Mouse (Mus musculus): ENCODE measurements around the gene A030014E15Rik.
"Not testable (repeated sequence)": the region's sequence is repeated elsewhere in the genome, so short reads cannot be mapped to it uniquely, and the experiment has no call there.

Gene A030014E15Rik

GRCm38 (mm10) chr1:82924650-82925049 is at the start of gene A030014E15Rik:
Gene A030014E15Rik (plus strand): TSS chr1:82924917.
- DNase-seq (ENCODE audit: extremely low spot score, low read depth, low spot score), result no peak

GRCm38 (mm10) chr1:82879172-82879571 is 45.5 kb upstream of the A030014E15Rik start:
- no peak for DNase-seq (ENCODE audit: extremely low spot score, low read depth, low spot score)

GRCm38 (mm10) chr1:82880196-82880595 is 44.5 kb upstream of the A030014E15Rik start:
- no peak for DNase-seq (ENCODE audit: extremely low spot score, low read depth, low spot score)

- DNase-seq (ENCODE audit: extremely low spot score, low read depth, low spot score), result no peak
These were observed 31.4 kb upstream of the A030014E15Rik start for GRCm38 (mm10) chr1:82893269-82893668.

- no peak for DNase-seq (ENCODE audit: extremely low spot score, low read depth, low spot score)
These were observed 24.1 kb upstream of the A030014E15Rik start for GRCm38 (mm10) chr1:82900567-82900966.

GRCm38 (mm10) chr1:82901201-82901600 is 23.5 kb upstream of the A030014E15Rik start:
- no peak for DNase-seq (ENCODE audit: extremely low spot score, low read depth, low spot score)

- no peak for DNase-seq (ENCODE audit: extremely low spot score, low read depth, low spot score)
These were observed 18.8 kb upstream of the A030014E15Rik start for GRCm38 (mm10) chr1:82905886-82906285.

GRCm38 (mm10) chr1:82913025-82913424 is 11.7 kb upstream of the A030014E15Rik start, which contains the start of gene A030005L19Rik:
Gene A030005L19Rik (plus strand): TSS chr1:82913325.
- no peak for DNase-seq (ENCODE audit: extremely low spot score, low read depth, low spot score)

GRCm38 (mm10) chr1:82913434-82913833 is 11.3 kb upstream of the A030014E15Rik start:
- DNase-seq (ENCODE audit: extremely low spot score, low read depth, low spot score), result not testable (repeated sequence)

GRCm38 (mm10) chr1:82930558-82930957 is 5.8 kb downstream of the A030014E15Rik start:
- DNase-seq (ENCODE audit: extremely low spot score, low read depth, low spot score), result not testable (repeated sequence)

GRCm38 (mm10) chr1:82931326-82931725 is 6.6 kb downstream of the A030014E15Rik start, which contains the start of gene Gm6217:
Gene Gm6217 (minus strand): TSS chr1:82931399.
- DNase-seq (ENCODE audit: extremely low spot score, low read depth, low spot score), result not testable (repeated sequence)

GRCm38 (mm10) chr1:82938666-82939065 is 13.9 kb downstream of the A030014E15Rik start:
- DNase-seq (ENCODE audit: extremely low spot score, low read depth, low spot score), result no peak

GRCm38 (mm10) chr1:82942505-82942904 is 17.8 kb downstream of the A030014E15Rik start:
- DNase-seq (ENCODE audit: extremely low spot score, low read depth, low spot score), result not testable (repeated sequence)

GRCm38 (mm10) chr1:82943295-82943694 is 18.6 kb downstream of the A030014E15Rik start, which contains the start of gene A030003K21Rik:
Gene A030003K21Rik (minus strand): TSS chr1:82943388.
- not testable (repeated sequence) for DNase-seq (ENCODE audit: extremely low spot score, low read depth, low spot score)

GRCm38 (mm10) chr1:82946029-82946428 is 21.3 kb downstream of the A030014E15Rik start:
- not testable (repeated sequence) for DNase-seq (ENCODE audit: extremely low spot score, low read depth, low spot score)

- DNase-seq (ENCODE audit: extremely low spot score, low read depth, low spot score), result no peak
These were observed 23.9 kb downstream of the A030014E15Rik start for GRCm38 (mm10) chr1:82948601-82949000.

- DNase-seq (ENCODE audit: extremely low spot score, low read depth, low spot score), result not testable (repeated sequence)
These were observed 31.2 kb downstream of the A030014E15Rik start, which contains the start of gene Gm7544 for GRCm38 (mm10) chr1:82955913-82956312. Gene Gm7544 (minus strand): TSS chr1:82956013.

- DNase-seq (ENCODE audit: extremely low spot score, low read depth, low spot score), result no peak
These were observed 35.2 kb downstream of the A030014E15Rik start, which contains the start of gene Gm47955 for GRCm38 (mm10) chr1:82959870-82960385. Gene Gm47955 (plus strand): TSS chr1:82960286.

- no peak for DNase-seq (ENCODE audit: extremely low spot score, low read depth, low spot score)
These were observed 41.7 kb downstream of the A030014E15Rik start for GRCm38 (mm10) chr1:82966413-82966812.

- no peak for DNase-seq (ENCODE audit: extremely low spot score, low read depth, low spot score)
These were observed 47.3 kb downstream of the A030014E15Rik start for GRCm38 (mm10) chr1:82972046-82972445.

- DNase-seq (ENCODE audit: extremely low spot score, low read depth, low spot score), result no peak
These were observed 48.5 kb downstream of the A030014E15Rik start for GRCm38 (mm10) chr1:82973244-82973643.

GRCm38 (mm10) chr1:82973901-82974300 is 49.2 kb downstream of the A030014E15Rik start:
- DNase-seq (ENCODE audit: extremely low spot score, low read depth, low spot score), result no peak

GRCm38 (mm10) chr1:82974342-82974741 is 49.6 kb downstream of the A030014E15Rik start:
- DNase-seq (ENCODE audit: extremely low spot score, low read depth, low spot score), result no peak

Measured in hindlimb bud, embryonic 11.5 days (tissue).